Mouse (Mus musculus) layer of hippocampus, adult 6 months (tissue): Measurements from ENCODE around the gene Ppm1j. TPM values are rescaled to one million over a fixed set of nuclear protein-coding genes. Genes with fewer than 3 reads are reported as not detected.

Experiments
- long read RNA-seq, 2 experiments: library from polyadenylated mRNA; unstranded; transcript quantifications; one replicate each; pipeline ENCODE4 v2.0.0; 2019 to 2020
- polyA plus RNA-seq: library from polyadenylated mRNA; unstranded; fragments of <200 nt; fragmentation: Nextera tagmentation; gene quantifications from 2 replicates; pipeline ENCODE4 v1.2.3, GENCODE M21; 2021

Ppm1j gene
- 0.29 and 0.64 TPM in 2 replicates for polyA plus RNA-seq
- long read RNA-seq, experiment 1 = 0 reads
- long read RNA-seq, experiment 2, partial matches to known transcripts = 0 of 1 reads
- long read RNA-seq, experiment 2, other reads (novel, unspliced or antisense) = 1 of 1 reads

DNA sequence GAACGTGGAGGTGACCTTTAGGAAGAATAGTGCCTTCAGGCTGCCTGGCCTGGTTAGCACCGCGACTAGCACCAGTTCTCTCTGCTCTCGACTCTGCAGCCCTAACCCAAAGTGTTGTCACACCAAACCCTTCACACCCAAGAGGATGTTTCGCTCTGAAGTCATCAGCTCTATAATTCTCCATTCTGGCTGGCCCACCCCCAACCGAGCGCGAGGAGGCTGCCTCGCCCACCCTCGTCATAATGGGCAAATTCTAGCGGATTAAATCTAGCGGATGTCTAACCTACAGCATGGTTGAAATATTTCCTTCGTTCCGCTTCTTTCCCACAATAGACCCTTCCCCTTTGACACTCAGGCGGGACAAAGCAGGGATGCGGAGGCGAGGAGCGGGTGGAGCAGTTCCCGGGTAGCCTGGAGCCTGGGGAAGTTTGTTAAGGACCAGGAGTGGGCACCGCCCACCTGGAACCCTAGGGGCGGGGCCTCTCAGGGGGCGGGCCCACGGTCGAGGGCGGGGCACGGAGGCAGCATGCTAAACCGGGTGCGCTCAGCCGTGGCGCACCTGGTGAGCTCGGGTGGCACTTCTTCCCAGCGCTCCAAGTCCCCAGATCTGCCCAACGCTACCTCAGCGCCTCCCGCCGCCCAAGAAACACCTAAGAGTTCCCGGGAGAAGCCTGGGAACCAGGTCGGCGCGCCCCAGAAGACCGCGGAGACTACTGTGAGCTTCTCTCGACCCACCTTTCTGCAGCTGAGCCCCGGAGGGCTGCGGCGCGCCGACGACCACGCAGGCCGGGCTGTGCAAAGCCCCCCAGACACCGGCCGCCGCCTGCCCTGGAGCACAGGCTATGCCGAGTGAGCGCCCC lies at the start of gene Ppm1j:
Gene Ppm1j (plus strand): TSS at position 496 of the 860 bp plus-strand sequence.

DNA sequence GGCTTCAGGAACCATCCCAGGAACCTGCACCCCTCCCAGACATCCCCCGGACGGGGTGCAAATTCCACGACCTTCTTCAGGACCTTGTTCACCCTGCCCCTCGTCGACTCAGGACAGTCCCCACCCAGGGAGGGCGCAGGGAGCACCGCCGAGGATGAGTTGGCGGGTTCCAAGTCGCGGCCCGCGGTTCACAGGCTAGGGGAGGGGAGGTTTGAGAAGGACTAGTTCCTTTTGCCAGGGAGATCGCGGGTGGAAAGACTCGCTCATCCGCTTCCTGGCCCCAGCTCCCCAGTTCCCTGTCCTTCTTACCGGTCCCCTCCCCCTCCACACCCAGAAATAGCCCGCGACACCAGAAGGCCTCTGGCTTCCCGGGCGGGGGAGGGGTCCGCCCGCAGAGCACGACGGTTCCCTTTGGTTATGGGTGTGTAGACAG lies 631 bp downstream of the Ppm1j start, which contains the start of gene Fam19a3:
Gene Fam19a3 (minus strand): TSS at position 370 of the 433 bp plus-strand sequence.

DNA sequence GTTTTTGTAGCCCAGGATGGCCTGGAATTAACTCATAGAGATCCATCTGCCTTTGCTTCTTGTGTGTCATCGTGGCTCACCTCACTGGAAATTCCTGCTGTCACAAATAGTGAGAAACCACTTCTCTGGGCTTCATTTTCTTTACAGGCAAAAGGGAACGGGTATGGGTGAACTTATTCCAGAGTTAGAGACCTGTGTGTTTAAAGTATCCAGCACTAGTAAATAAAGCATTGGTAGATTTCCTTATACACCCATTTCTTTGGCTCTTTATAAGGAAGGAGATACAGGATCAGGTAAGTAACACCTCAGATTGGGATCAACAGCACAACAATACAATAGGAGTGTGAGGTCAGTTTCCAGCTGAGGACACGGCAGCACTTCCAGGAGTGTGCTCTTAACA lies 7.2 kb downstream of the Ppm1j start, which contains the start of gene Rhoc:
Gene Rhoc (plus strand): TSS at position 301 of the 400 bp plus-strand sequence.

DNA sequence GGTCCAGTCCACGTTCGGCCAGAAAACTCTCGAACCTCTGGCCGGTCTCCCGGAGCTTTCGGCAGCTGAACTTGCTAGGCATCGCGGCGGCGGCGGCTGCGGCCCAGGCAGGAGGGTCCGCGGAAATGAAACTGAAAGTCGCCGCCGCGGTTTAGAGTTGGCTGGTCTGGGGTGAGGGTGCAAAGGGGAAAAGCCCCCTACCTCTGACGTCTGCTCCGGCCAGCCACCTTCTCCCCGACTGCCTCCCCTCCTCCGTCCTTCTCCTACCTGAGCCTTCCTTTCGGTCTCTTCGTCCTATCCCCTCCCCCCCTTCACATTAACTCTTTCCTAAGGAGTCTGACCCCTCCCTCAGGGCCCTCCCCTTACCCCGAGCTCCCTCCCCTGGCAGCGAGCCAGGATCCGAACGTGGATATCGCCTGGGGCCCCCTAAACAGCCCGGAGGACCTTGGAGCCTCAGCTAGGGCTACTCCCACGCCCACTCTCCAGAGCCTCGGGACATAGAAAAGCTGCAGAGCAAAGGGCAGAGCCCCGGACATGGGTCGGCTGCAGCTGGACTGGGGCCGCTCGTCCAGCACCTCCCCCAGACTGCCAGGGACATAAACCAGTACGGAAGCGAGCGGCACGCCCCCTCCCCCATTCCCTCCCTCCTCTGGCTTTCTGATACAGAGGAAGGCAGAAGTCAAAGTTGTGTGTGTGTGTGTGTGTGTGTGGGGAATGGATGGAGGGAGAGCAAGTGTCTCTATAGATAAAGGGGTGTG lies 37.3 kb downstream of the Ppm1j start, which contains the start of gene Mov10:
Gene Mov10 (minus strand): TSS at position 573 of the 758 bp plus-strand sequence.

Other genes with a start within 250 kb of the Ppm1j start
- 8.1 and 9.1 TPM in 2 replicates for gene Slc16a1, start 142.4 kb upstream of the Ppm1j start, polyA plus RNA-seq
- gene Fam19a3, start 784 bp downstream of the Ppm1j start, polyA plus RNA-seq = not detected in 2 replicates
- gene Rhoc, start 7.3 kb downstream of the Ppm1j start, polyA plus RNA-seq = 20.0 and 24.7 TPM in 2 replicates
- gene Mov10, start 37.5 kb downstream of the Ppm1j start, polyA plus RNA-seq = 1.4 and 1.7 TPM in 2 replicates
- 30.4 and 31.4 TPM in 2 replicates for gene St7l, start 82.9 kb downstream of the Ppm1j start, polyA plus RNA-seq
- gene Capza1, start 83.4 kb downstream of the Ppm1j start, polyA plus RNA-seq = 24.0 and 25.2 TPM in 2 replicates
- 0.19 TPM in 2 replicates for gene Wnt2b, start 180.9 kb downstream of the Ppm1j start, polyA plus RNA-seq